Mouse (Mus musculus) neutrophil, adult 59 days (primary cell): ENCODE results near the gene Cpped1. TPM values are rescaled to one million over a fixed set of nuclear protein-coding genes. Genes with fewer than 3 reads are reported as not detected.

Experiments
- total RNA-seq, 2 experiments: library from RNA; stranded (reverse); gene quantifications; 1 replicate in 1 of 2; 2 replicates in 1 of 2; pipeline ENCODE4 v1.2.4; 2023

Cpped1 gene
- total RNA-seq: 10 to 100 TPM; 10.4 to 11.3 TPM

DNA sequence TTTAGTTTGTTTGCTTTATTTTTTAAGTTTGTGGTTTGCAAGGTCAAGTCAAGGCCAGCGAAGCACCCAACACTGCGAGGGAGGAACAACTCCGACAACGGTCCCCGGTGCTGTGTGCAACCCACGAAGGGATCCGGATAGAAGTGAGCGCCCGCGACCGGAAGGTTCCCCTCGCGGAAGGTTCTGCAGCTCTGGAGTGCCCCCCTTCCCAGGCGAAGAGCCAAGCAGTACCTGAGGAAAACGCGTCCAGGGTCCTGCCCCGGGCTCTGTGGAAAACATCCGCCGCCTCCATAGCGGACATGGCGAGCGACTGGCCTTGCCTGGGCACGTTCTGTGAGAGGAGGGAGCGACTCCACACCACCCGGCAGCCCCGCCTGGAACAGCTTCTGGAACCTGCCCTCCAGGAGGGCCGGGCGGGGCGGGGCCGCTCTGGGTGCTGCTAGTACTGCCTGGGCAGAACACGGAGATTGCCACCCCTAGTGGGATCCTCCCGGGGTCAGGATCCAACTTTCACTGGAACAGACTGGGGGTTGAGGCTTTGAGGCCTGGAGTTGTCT is at the start of gene Cpped1:
Cpped1 (minus strand) TSS at position 411 of the 557 bp plus-strand sequence.

Other genes starting within 250 kb of the Cpped1 start
- gene Shisa9, start 74.7 kb upstream of the Cpped1 start, total RNA-seq: not detected